Mouse (Mus musculus) frontal cortex, postnatal 36 days (tissue): Measurements from ENCODE around the gene Esrrg.

Experiments
- DNase-seq, 2 experiments: peaks; one replicate each; pipeline ENCODE4 v3.0.0; 2022; ENCODE audit warnings: low spot score in 2 of 2

Esrrg gene

GRCm38 (mm10) chr1:187608261-187608921 is at the start of gene Esrrg:
Gene Esrrg, plus strand, starts transcription at chr1:187608791.
- no peak for DNase-seq

GRCm38 (mm10) chr1:187583982-187584381 is 24.6 kb upstream of the Esrrg start:
- no peak for DNase-seq

- DNase-seq: no peak
Measured at GRCm38 (mm10) chr1:187586541-187587075, 22.0 kb upstream of the Esrrg start.

- DNase-seq: no peak
Measured at GRCm38 (mm10) chr1:187602942-187603341, 5.6 kb upstream of the Esrrg start.

GRCm38 (mm10) chr1:187604063-187604484 is 4.5 kb upstream of the Esrrg start:
- DNase-seq: no peak

GRCm38 (mm10) chr1:187604691-187605310 is 3.8 kb upstream of the Esrrg start:
- DNase-seq: no peak

- no peak for DNase-seq
Measured at GRCm38 (mm10) chr1:187605391-187606270, 3.0 kb upstream of the Esrrg start.

- no peak for DNase-seq
Measured at GRCm38 (mm10) chr1:187606271-187607040, 2.1 kb upstream of the Esrrg start.

GRCm38 (mm10) chr1:187607065-187608047 is 1.2 kb upstream of the Esrrg start:
- no peak for DNase-seq

- DNase-seq: no peak
Measured at GRCm38 (mm10) chr1:187609021-187609852, 646 bp downstream of the Esrrg start.

- DNase-seq: no peak
Measured at GRCm38 (mm10) chr1:187609853-187610230, 1.3 kb downstream of the Esrrg start.

- no peak for DNase-seq
Measured at GRCm38 (mm10) chr1:187610336-187610948, 1.9 kb downstream of the Esrrg start.

GRCm38 (mm10) chr1:187611925-187612324 is 3.3 kb downstream of the Esrrg start:
- no peak for DNase-seq

- DNase-seq: no peak
Measured at GRCm38 (mm10) chr1:187613277-187613676, 4.7 kb downstream of the Esrrg start.

GRCm38 (mm10) chr1:187623981-187624380 is 15.4 kb downstream of the Esrrg start:
- no peak for DNase-seq

GRCm38 (mm10) chr1:187630361-187630760 is 21.8 kb downstream of the Esrrg start:
- DNase-seq: no peak

- DNase-seq: no peak
Measured at GRCm38 (mm10) chr1:187631486-187631885, 22.9 kb downstream of the Esrrg start.

- no peak for DNase-seq
Measured at GRCm38 (mm10) chr1:187645258-187645657, 36.7 kb downstream of the Esrrg start.

- no peak for DNase-seq
Measured at GRCm38 (mm10) chr1:187648551-187648950, 40.0 kb downstream of the Esrrg start.
